Mouse (Mus musculus) lung, embryonic 16.5 days (tissue): ENCODE measurements around the gene B430218F22Rik. TPM values are rescaled to one million over a fixed set of nuclear protein-coding genes. Genes with fewer than 3 reads are reported as not detected.
"Not testable (repeated sequence)": the region's sequence is repeated elsewhere in the genome, so short reads cannot be mapped to it uniquely, and the experiment has no call there.

Source experiments
- ATAC-seq: fragments of 200-750 bp; cut with Nextera tagmentation; 2 replicates; pipeline ENCODE4 v1.8.0; 2017; ENCODE audit warnings: low read depth, mild to moderate bottlenecking, moderate library complexity
- H3K27ac ChIP-seq: fragments of 300-500 bp; sonication (generic); 2 replicates; pipeline ENCODE4 v1.5.1; 2014; ENCODE audit warnings: mild to moderate bottlenecking, control low read depth, low read length
- H3K27me3 ChIP-seq: fragments of 300-500 bp; sonication (generic); 2 replicates; pipeline ENCODE4 v1.6.1; 2014; ENCODE audit warnings: low read depth, low read length, mixed read lengths; ENCODE audit not compliant: control insufficient read depth, insufficient read depth
- H3K36me3 ChIP-seq: fragments of 300-500 bp; sonication (generic); 2 replicates; pipeline ENCODE4 v1.6.1; 2014; ENCODE audit warnings: low read length; ENCODE audit not compliant: control insufficient read depth, insufficient read depth
- H3K4me1 ChIP-seq: fragments of 300-500 bp; sonication (generic); replicated peaks from 2 replicates; pipeline ENCODE4 v1.6.1; 2014; ENCODE audit warnings: low read length, mixed read lengths; ENCODE audit not compliant: control insufficient read depth, insufficient read depth
- H3K4me2 ChIP-seq: fragments of 300-500 bp; sonication (generic); 2 replicates; pipeline ENCODE4 v1.6.1; 2014; ENCODE audit warnings: low read depth, low read length, control low read depth
- H3K4me3 ChIP-seq: fragments of 300-500 bp; sonication (generic); 2 replicates; pipeline ENCODE4 v1.5.1; 2014; ENCODE audit warnings: mild to moderate bottlenecking, low read length, control low read depth
- H3K9ac ChIP-seq: fragments of 300-500 bp; sonication (generic); 2 replicates; pipeline ENCODE4 v1.6.1; 2014; ENCODE audit warnings: low read length, control low read depth
- H3K9me3 ChIP-seq: fragments of 300-500 bp; sonication (generic); 2 replicates; pipeline ENCODE4 v1.6.1; 2016; ENCODE audit warnings: low read length; ENCODE audit not compliant: control insufficient read depth
- WGBS: fragments of 180-500 bp; shearing (Covaris S2); extraction: QIAGEN DNeasy Blood & Tissue Kit; methylation state at CpG from one replicate; pipeline ENCODE4 v1.1.7; 2014; 5-methylcytosine and 5-hydroxymethylcytosine counted together
- polyA plus RNA-seq: library from polyadenylated mRNA; unstranded; fragments of >200 nt; fragmentation: Nextera tagmentation; extraction: Ambion mirVana; gene quantifications from 2 replicates; pipeline ENCODE4 v1.2.1, GENCODE M21; 2015

The B430218F22Rik gene
- 0.19 and 0.68 TPM in 2 replicates for polyA plus RNA-seq

GRCm38 (mm10) chr13:118386511-118387447 lies at the start of gene B430218F22Rik, which contains the start of gene Mrps30:
Gene B430218F22Rik, plus strand, starts transcription at chr13:118386630.
Gene Mrps30, minus strand, starts transcription at chr13:118387252.
- Histone ChIP-seq H3K9ac (peak within 1 kb of the TSS; percentile 78), H3K36me3 (peaks cover 18% of the 10 kb centered on the region), H3K4me2 (peak within 1 kb of the TSS; percentile 75), H3K4me1 (peaks cover 3% of the 10 kb centered on the region; the same call in 1 of the 2 replicates), H3K27me3 (no peaks in the 10 kb centered on the region), H3K4me3 (peak within 1 kb of the TSS; percentile 60), H3K9me3 (no peaks in the 10 kb centered on the region), H3K27ac (peak within 1 kb of the TSS; percentile 69)
- ATAC-seq = peak; percentile 98
- under 1% methylated on average over 92 of the region's 93 CpGs for WGBS

GRCm38 (mm10) chr13:118350257-118350656 lies 36.2 kb upstream of the B430218F22Rik start:
- Histone ChIP-seq H3K27me3 (no peaks in the 10 kb centered on the region), H3K9me3 (no peaks in the 10 kb centered on the region), H3K27ac (no peak overlapping the region), H3K4me2 (no peak overlapping the region), H3K36me3 (no peaks in the 10 kb centered on the region), H3K4me1 (no peaks in the 10 kb centered on the region), H3K4me3 (no peak overlapping the region), H3K9ac (no peak overlapping the region)
- no peak for ATAC-seq
- 16% methylated on average over 10 of the region's 10 CpGs for WGBS

GRCm38 (mm10) chr13:118350870-118351269 lies 35.6 kb upstream of the B430218F22Rik start:
- no peak for ATAC-seq
- no peak overlapping the region for H3K4me3 ChIP-seq
- no peak overlapping the region for H3K27ac ChIP-seq
- WGBS = 84% methylated on average over 10 of the region's 10 CpGs
- no peak overlapping the region for H3K9ac ChIP-seq
- H3K4me1 ChIP-seq = no peaks in the 10 kb centered on the region
- no peaks in the 10 kb centered on the region for H3K36me3 ChIP-seq
- no peak overlapping the region for H3K4me2 ChIP-seq
- H3K9me3 ChIP-seq = no peaks in the 10 kb centered on the region
- H3K27me3 ChIP-seq = no peaks in the 10 kb centered on the region

GRCm38 (mm10) chr13:118363342-118363741 lies 23.1 kb upstream of the B430218F22Rik start:
- 86% methylated on average over 6 of the region's 6 CpGs for WGBS
- H3K9me3 ChIP-seq = no peaks in the 10 kb centered on the region
- H3K36me3 ChIP-seq = no peaks in the 10 kb centered on the region
- no peaks in the 10 kb centered on the region for H3K4me1 ChIP-seq
- no peaks in the 10 kb centered on the region for H3K27me3 ChIP-seq
- H3K4me2 ChIP-seq = no peak overlapping the region
- no peak overlapping the region for H3K4me3 ChIP-seq
- no peak overlapping the region for H3K27ac ChIP-seq
- ATAC-seq = no peak
- no peak overlapping the region for H3K9ac ChIP-seq

GRCm38 (mm10) chr13:118365774-118366173 lies 20.7 kb upstream of the B430218F22Rik start:
- Histone ChIP-seq H3K4me1 (no peaks in the 10 kb centered on the region), H3K9ac (no peak overlapping the region), H3K4me3 (no peak overlapping the region), H3K4me2 (no peak overlapping the region), H3K36me3 (no peaks in the 10 kb centered on the region), H3K27ac (no peak overlapping the region), H3K9me3 (no peaks in the 10 kb centered on the region), H3K27me3 (no peaks in the 10 kb centered on the region)
- ATAC-seq = no peak
- WGBS = 59% methylated on average over 1 of the region's 1 CpGs

- H3K4me3 ChIP-seq = no peak overlapping the region
- no peak overlapping the region for H3K9ac ChIP-seq
- H3K27ac ChIP-seq = no peak overlapping the region
- no peaks in the 10 kb centered on the region; the same call in 1 of the 2 replicates for H3K36me3 ChIP-seq
- no peak overlapping the region for H3K4me2 ChIP-seq
- H3K27me3 ChIP-seq = no peaks in the 10 kb centered on the region
- no peak for ATAC-seq
- WGBS = 42% methylated on average over 4 of the region's 4 CpGs
- no peaks in the 10 kb centered on the region for H3K4me1 ChIP-seq
- H3K9me3 ChIP-seq = no peaks in the 10 kb centered on the region
These were observed 13.6 kb upstream of the B430218F22Rik start for GRCm38 (mm10) chr13:118372871-118373270.

GRCm38 (mm10) chr13:118379155-118379554 lies 7.3 kb upstream of the B430218F22Rik start:
- WGBS = 38% methylated on average over 1 of the region's 1 CpGs
- ATAC-seq = no peak
- H3K36me3 ChIP-seq = peaks cover 22% of the 10 kb centered on the region

GRCm38 (mm10) chr13:118380381-118380780 lies 6.0 kb upstream of the B430218F22Rik start:
- Histone ChIP-seq H3K4me2 (no peak overlapping the region), H3K27me3 (no peaks in the 10 kb centered on the region), H3K27ac (peak overlapping the region; percentile 73), H3K9ac (no peak overlapping the region), H3K4me1 (no peaks in the 10 kb centered on the region), H3K36me3 (peaks cover 22% of the 10 kb centered on the region), H3K4me3 (no peak overlapping the region), H3K9me3 (no peaks in the 10 kb centered on the region)
- ATAC-seq = peak; percentile 95
- WGBS = 43% methylated on average over 10 of the region's 10 CpGs

More at GRCm38 (mm10) chr13:118379155-118379554, 7.3 kb upstream of the B430218F22Rik start:
- no peaks in the 10 kb centered on the region for H3K27me3 ChIP-seq
- no peak overlapping the region for H3K27ac ChIP-seq
- no peak overlapping the region for H3K4me2 ChIP-seq
- no peaks in the 10 kb centered on the region for H3K4me1 ChIP-seq
- no peaks in the 10 kb centered on the region for H3K9me3 ChIP-seq
- no peak overlapping the region for H3K9ac ChIP-seq
- H3K4me3 ChIP-seq = no peak overlapping the region

- not testable (repeated sequence) for H3K4me1 ChIP-seq, H3K9ac ChIP-seq, H3K27me3 ChIP-seq, H3K27ac ChIP-seq, H3K9me3 ChIP-seq
- Histone ChIP-seq H3K4me2 (peak overlapping the region; percentile 55), H3K36me3 (peaks cover 12% of the 10 kb centered on the region), H3K4me3 (peak overlapping the region; percentile 60)
- peak; percentile 54 for ATAC-seq
- 8% methylated on average over 10 of the region's 10 CpGs for WGBS
These were observed 995 bp downstream of the B430218F22Rik start for GRCm38 (mm10) chr13:118387448-118387801.
